Mouse (Mus musculus) retina, postnatal 1 day (tissue): Measurements from ENCODE around the gene Ldlr.
A peak's percentile ranks its signal among the peaks of the same experiment; 100 is the strongest.
"Not testable (repeated sequence)": the region's sequence is repeated elsewhere in the genome, so short reads cannot be mapped to it uniquely, and the experiment has no call there.

ENCODE experiments used
- DNase-seq: peaks from one replicate; pipeline ENCODE4 v3.0.0-alpha.2; 2012

The Ldlr gene

GRCm38 (mm10) chr9:21723377-21724146, at the start of gene Ldlr:
TSS of gene Ldlr (plus strand) at chr9:21723483.
- DNase-seq = peak; percentile 94

DNA sequence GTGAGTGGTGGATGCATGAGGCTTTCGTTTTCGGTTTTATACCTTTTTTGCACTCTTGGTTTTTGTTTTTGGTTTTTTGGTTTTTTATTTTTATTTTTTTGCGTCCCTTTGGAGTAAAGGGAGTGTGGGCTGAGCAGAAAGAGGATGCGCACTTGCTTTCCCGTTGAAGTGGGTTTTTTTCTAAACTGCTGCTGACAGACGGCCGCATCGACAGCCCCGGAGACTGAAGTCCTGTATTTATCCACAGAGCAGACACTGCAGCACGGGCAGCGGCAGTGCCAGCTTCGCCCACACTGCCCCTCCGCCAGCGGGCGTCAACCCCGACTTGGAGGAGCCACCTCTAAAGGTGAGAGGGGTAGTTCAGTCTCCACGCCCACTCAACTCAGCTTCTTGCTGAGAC, 45.6 kb upstream of the Ldlr start:
- no peak for DNase-seq

DNA sequence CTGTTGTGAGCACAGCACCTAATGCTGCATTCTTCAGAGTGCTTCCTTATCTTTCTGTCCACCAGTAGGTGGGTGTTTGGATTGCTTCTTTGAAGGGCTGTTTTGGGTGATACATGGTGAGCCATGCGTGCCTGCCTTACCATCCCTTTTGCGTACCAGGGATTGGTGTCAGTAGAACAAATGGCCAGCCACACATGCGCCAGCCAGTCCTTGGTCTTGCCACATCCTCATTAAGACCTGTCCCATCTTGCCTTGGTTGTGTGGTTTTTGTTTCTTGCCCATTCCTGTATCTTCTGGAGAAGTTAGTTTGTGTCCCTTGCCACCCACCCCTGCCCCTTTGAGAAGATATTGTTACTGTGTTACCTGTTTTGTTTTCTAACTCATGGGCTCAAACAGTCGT, 42.8 kb upstream of the Ldlr start:
- no peak for DNase-seq

- no peak for DNase-seq
Measured at GRCm38 (mm10) chr9:21682827-21683226, 40.5 kb upstream of the Ldlr start.

- no peak for DNase-seq
Measured at GRCm38 (mm10) chr9:21683897-21684296, 39.4 kb upstream of the Ldlr start.

DNA sequence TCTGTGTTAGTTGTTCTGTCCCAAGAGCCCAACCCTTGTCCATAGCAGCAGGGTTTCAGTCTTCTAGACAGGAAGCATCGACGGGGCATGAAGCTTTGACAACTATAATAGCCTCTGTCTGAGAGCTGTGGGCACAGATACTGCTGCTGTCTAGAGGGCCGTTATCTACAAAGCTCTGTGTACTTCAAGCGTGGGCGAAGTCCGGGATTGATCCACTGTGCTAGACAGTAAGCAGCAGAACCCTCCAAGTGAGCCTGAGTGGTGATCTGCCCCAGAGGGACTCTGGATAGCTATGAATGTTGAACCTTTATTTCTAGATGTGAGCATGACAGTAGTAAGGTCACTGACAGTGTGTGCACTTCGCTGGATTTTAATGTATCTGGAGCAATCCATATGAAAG, 34.7 kb upstream of the Ldlr start:
- no peak for DNase-seq

DNA sequence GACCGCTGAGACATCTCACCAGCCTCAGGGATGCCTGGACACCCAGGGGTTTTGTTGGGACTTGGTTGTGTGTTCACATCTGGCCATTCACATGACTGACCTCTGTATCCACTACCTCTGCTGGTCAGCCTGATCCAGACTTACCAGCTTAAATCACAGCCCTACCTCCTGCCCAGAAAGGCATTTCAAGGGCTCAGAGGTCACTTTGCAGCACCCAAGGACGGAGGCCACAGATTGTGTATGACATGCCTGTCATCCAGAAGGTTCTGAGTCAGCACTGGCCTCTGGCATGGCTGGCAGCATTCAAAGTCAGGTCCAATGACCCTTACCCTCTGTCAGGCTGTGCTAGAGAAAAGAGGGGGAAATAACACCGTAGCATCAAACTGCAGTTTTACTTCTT, 33.3 kb upstream of the Ldlr start:
- no peak for DNase-seq

DNA sequence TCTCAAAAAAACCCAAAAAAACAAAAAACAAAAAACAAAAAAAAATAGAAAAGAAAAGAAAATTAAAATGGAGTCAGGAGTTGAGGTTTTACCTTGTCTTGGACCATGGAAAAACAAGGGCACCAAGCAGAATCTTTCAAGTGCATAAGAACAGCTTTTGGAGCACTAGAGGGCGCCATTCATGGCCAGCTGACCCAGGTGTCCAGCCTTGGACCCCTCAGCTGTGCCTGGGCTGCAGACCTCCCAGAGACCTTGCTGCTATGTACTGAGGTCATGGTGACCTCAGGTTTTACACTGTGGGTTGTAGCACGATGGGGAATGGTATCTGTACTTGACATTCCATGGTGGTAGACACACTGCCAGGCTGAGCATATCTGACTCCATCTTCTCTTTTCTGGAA, 31.4 kb upstream of the Ldlr start:
- DNase-seq = peak; percentile 58

DNA sequence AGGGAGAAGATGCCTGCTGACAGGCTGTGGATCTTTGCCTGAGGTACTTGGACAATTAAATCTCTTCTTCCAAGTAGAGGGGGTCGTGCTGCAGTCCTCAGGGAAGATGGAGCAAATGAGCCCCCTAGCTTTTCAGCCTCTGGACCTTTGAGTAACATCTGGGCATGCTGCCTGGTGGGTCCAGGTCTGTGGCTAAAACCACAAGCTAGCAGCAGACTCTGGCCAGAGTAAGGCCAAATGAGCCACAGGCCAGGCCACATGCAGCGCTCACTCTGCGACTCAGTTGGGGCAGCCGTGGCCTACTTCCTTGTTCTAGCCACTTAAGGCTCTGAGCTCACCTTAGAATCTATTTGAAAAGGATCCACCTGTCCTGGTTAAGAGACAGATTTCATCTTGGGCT, 30.8 kb upstream of the Ldlr start:
- DNase-seq = no peak

GRCm38 (mm10) chr9:21694071-21694470, 29.2 kb upstream of the Ldlr start:
- no peak for DNase-seq

DNA sequence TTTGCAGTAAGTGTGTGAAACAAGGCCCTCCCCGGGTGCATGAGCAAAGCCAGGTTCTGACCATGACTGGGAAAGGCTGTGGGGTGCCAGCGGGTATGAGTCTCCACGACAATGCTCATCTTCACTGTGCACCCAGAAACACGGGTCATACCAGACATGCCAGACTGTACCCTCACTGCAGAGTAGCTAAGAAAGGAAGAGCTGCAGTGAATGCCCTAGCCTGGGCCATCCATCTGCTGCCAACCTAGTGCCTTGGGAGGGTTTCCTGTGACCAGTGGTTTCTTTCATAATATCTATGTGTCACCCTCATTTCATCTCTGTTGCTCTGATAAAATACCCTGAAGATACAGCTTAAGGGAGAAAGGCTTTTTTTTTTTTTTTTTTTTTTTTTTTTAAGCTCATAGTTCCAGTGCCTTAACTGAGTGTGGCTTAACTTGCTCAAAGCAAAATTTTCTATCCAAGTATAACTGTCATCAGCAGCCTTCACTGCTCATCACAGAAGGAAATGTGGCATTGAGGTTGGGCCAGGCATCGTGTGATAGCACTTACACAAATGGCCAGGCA, 28.0 kb upstream of the Ldlr start:
- DNase-seq = no peak

- no peak for DNase-seq
Measured at GRCm38 (mm10) chr9:21697121-21697520, 26.2 kb upstream of the Ldlr start.

- DNase-seq = not testable (repeated sequence)
Measured at GRCm38 (mm10) chr9:21699280-21699679, 24.0 kb upstream of the Ldlr start.

GRCm38 (mm10) chr9:21701091-21701490, 22.2 kb upstream of the Ldlr start:
- DNase-seq = no peak

DNA sequence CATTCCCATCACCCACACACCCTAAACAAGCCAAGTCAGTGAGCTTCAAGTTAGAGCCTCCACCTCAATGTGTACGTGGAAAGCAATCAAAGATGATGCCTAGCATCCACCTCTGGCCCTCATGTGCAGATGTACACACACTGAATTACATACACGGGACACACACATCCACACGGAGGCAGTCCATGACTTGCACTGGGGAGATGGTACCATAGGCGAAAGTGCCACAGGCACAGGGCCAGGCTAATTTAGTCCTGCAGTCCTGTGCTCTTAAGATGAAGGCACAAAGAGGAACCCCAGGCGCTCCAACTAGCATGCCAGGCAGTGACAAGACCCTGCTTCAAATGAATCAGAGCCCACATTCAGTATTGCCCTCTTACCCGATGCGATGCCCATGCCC, 19.8 kb upstream of the Ldlr start:
- no peak for DNase-seq

GRCm38 (mm10) chr9:21706085-21706484, 17.2 kb upstream of the Ldlr start:
- DNase-seq = no peak

GRCm38 (mm10) chr9:21706586-21707265, 16.6 kb upstream of the Ldlr start:
- no peak for DNase-seq

- DNase-seq = no peak
Measured at GRCm38 (mm10) chr9:21709340-21709739, 13.9 kb upstream of the Ldlr start.

GRCm38 (mm10) chr9:21715298-21715697, 8.0 kb upstream of the Ldlr start:
- DNase-seq = no peak

DNA sequence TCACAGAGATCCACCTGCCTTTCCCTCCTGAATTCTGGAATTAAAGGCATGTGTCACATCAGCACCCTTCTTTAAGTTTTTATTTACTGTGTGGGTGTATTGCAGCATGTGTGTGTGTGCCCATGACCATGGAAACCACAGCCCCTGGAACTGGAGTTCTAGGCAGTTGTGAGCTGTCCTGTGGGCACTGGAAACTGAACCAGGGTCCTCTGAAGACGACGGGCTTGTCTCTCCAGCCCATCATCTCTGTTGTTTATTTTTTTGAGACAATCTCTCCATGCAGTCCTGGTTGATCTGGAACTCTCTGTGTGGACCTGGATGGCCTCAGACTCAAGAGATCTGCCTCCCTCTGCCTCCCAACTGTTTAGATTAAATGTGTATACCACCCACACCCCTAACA, 6.3 kb upstream of the Ldlr start:
- no peak for DNase-seq

GRCm38 (mm10) chr9:21721036-21721435, 2.2 kb upstream of the Ldlr start:
- no peak for DNase-seq

DNA sequence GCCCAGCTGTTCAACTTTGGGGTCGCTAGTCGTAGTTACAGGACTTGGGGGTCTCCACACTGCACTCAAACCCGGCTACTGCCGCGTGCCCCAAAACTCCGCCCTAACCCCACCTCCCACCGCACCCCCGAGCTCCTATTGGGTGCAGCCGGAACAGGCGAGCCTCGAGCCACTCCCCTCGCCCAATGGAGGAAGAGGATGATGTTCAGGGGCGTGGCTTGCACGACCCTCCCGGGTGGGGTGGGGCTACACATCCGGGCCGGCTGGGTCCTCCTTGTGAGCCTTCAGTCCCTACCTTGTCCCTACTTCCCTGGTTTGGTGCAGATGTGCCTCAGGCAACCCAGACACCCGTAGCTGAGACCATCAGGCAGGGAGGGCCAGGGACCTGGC, 859 bp downstream of the Ldlr start:
- peak; percentile 96 for DNase-seq

DNA sequence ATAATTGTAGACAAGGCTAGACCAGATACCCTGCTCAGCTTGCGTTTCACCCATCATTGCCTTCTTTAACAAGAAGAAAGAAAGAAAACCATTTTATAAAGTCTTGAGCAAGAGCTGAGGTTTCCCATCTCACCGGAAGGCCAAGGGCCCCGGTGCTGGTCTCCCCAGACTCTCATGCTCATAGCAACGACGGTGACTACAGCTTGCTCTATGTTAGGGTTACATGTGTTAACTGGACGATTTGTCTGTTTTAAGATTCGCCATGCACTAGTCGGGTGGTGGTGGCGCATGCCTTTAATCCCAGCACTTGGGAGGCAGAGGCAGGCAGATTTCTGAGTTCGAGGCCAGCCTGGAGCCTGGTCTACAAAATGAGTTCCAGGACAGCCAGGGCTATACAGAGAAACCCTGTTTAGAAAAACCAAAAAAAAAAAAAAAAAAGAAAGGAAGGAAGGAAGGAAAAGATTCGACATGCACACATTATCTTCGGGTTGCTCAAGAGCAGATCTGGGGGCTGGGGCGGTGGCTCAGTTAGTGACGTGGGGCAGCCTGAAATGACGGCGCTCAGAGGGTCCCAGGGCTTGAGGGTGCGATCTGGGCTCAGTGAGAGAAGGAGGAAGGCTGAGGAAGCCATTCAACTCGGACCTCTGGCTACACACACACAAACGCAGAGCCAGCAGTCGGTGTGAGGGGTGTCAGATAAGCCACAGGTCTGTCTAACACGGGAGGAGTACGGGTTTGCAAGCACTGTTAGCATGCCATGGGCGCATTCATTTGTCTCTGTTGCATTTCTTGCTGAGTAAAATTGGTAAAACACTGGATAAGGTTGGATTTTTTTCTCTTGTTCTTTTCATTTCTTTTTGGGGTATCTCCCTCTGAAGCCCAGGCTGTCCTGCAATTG, 2.2 kb downstream of the Ldlr start:
- no peak for DNase-seq
